Mouse (Mus musculus): ENCODE data around the gene Zfp296. TPM values are rescaled to one million over a fixed set of nuclear protein-coding genes. Genes with fewer than 3 reads are reported as not detected.
"Not testable (repeated sequence)": the region's sequence is repeated elsewhere in the genome, so short reads cannot be mapped to it uniquely, and the experiment has no call there.

The Zfp296 gene
- total RNA-seq, 2 experiments from 2014 or later = 1.5 to 2.0 TPM

GRCm38 (mm10) chr7:19586269-19586668, 9.2 kb downstream of the Zfp296 start:
- Histone ChIP-seq H3K4me3 (no peak overlapping the region), H3K27ac (no peak overlapping the region)
- TF ChIP-seq CTCF (IDR thresholded peaks at IDR 0.05) = no peak
- intact Hi-C loops (cut with DNase I) = no loop called here
- DNase-seq (ENCODE audit: extremely low spot score in 1 of 2, low spot score in 2 of 2) = no peak

- peak; percentile 50 for DNase-seq (ENCODE audit: extremely low spot score in 1 of 2, low spot score in 2 of 2)
- H3K27ac ChIP-seq = no peak overlapping the region
- TF ChIP-seq CTCF (IDR thresholded peaks at IDR 0.05) = peak; percentile 62
- no peak overlapping the region for H3K4me3 ChIP-seq
- intact Hi-C loops (cut with DNase I) = loop anchor here (2.0 kb wide), 1 partner anchor 30 kb away; no protein-coding TSS in a partner anchor
Measured at GRCm38 (mm10) chr7:19589207-19589606, 12.1 kb downstream of the Zfp296 start.

GRCm38 (mm10) chr7:19589917-19590316, 12.8 kb downstream of the Zfp296 start:
- Histone ChIP-seq H3K27ac (peak overlapping the region; percentile 62), H3K4me3 (no peak overlapping the region)
- intact Hi-C loops (cut with DNase I) = loop anchor here (2.0 kb wide), 1 partner anchor 29 kb away; no protein-coding TSS in a partner anchor
- peak; percentile 89 for TF ChIP-seq CTCF (IDR thresholded peaks at IDR 0.05)
- DNase-seq (ENCODE audit: extremely low spot score in 1 of 2, low spot score in 2 of 2) = peak; percentile 67 to 68

GRCm38 (mm10) chr7:19593061-19593730, 16.1 kb downstream of the Zfp296 start:
- Histone ChIP-seq H3K4me3 (no peak overlapping the region), H3K27ac (no peak overlapping the region)
- no peak for TF ChIP-seq CTCF (IDR thresholded peaks at IDR 0.05)
- intact Hi-C loops (cut with DNase I) = no loop called here
- DNase-seq (ENCODE audit: extremely low spot score in 1 of 2, low spot score in 2 of 2) = no peak

GRCm38 (mm10) chr7:19600562-19600961, 23.5 kb downstream of the Zfp296 start:
- peak overlapping the region; percentile 61 for H3K27ac ChIP-seq
- no peak overlapping the region for H3K4me3 ChIP-seq
- intact Hi-C loops (cut with DNase I) = no loop called here
- DNase-seq (ENCODE audit: extremely low spot score in 1 of 2, low spot score in 2 of 2) = peak in 1 of 2 experiments; percentile 34
- TF ChIP-seq CTCF (IDR thresholded peaks at IDR 0.05) = no peak

GRCm38 (mm10) chr7:19603055-19603454, 26.0 kb downstream of the Zfp296 start:
- Histone ChIP-seq H3K4me3 (peak overlapping the region; percentile 91), H3K27ac (peak overlapping the region; percentile 94; the same call in 1 of the 2 replicates)
- DNase-seq (ENCODE audit: extremely low spot score in 1 of 2, low spot score in 2 of 2) = no peak
- intact Hi-C loops (cut with DNase I) = no loop called here
- TF ChIP-seq CTCF (IDR thresholded peaks at IDR 0.05) = no peak

GRCm38 (mm10) chr7:19603849-19604605, 26.9 kb downstream of the Zfp296 start, which contains the start of gene Clasrp:
Gene Clasrp, minus strand, starts transcription at chr7:19604486.
- Histone ChIP-seq H3K27ac (peak within 1 kb of the TSS; percentile 94), H3K4me3 (peak within 1 kb of the TSS; percentile 91)
- TF ChIP-seq CTCF (IDR thresholded peaks at IDR 0.05) = no peak
- DNase-seq (ENCODE audit: extremely low spot score in 1 of 2, low spot score in 2 of 2) = peak; percentile 92 to 93
- intact Hi-C loops (cut with DNase I) = no loop called here

- Histone ChIP-seq H3K27ac (peak overlapping the region; percentile 94), H3K4me3 (peak overlapping the region; percentile 91)
- DNase-seq (ENCODE audit: extremely low spot score in 1 of 2, low spot score in 2 of 2); intact Hi-C loops (cut with DNase I): not testable (repeated sequence)
Measured at GRCm38 (mm10) chr7:19604606-19605214, 27.6 kb downstream of the Zfp296 start.

- intact Hi-C loops (cut with DNase I) = no loop called here
- no peak overlapping the region for H3K4me3 ChIP-seq
- no peak; the same call in 1 of the 2 replicates for TF ChIP-seq CTCF (IDR thresholded peaks at IDR 0.05)
Measured at GRCm38 (mm10) chr7:19607291-19607690, 30.2 kb downstream of the Zfp296 start.

GRCm38 (mm10) chr7:19609641-19610332, 32.7 kb downstream of the Zfp296 start:
- Histone ChIP-seq H3K27ac (no peak overlapping the region), H3K4me3 (no peak overlapping the region)
- intact Hi-C loops (cut with DNase I) = no loop called here
- TF ChIP-seq CTCF (IDR thresholded peaks at IDR 0.05) = no peak
- DNase-seq (ENCODE audit: extremely low spot score in 1 of 2, low spot score in 2 of 2) = no peak

More at GRCm38 (mm10) chr7:19607291-19607690, 30.2 kb downstream of the Zfp296 start:
- H3K27ac ChIP-seq = no peak overlapping the region
- DNase-seq (ENCODE audit: extremely low spot score in 1 of 2, low spot score in 2 of 2) = no peak

GRCm38 (mm10) chr7:19610969-19611368, 33.9 kb downstream of the Zfp296 start:
- Histone ChIP-seq H3K4me3 (no peak overlapping the region), H3K27ac (no peak overlapping the region)
- DNase-seq (ENCODE audit: extremely low spot score in 1 of 2, low spot score in 2 of 2) = no peak
- TF ChIP-seq CTCF (IDR thresholded peaks at IDR 0.05) = peak; percentile 14
- intact Hi-C loops (cut with DNase I) = no loop called here

All from left cerebral cortex, adult 2 months (tissue).